Mouse (Mus musculus) adrenal gland, postnatal 14 days (tissue): ENCODE results near the gene Runx1. TPM values are rescaled to one million over a fixed set of nuclear protein-coding genes. Genes with fewer than 3 reads are reported as not detected.

Experiments
- DNase-seq: peaks from one replicate; pipeline ENCODE4 v3.0.0; 2021; ENCODE audit warnings: mixed read lengths
- total RNA-seq: library from RNA; stranded (reverse); gene quantifications from 2 replicates; pipeline ENCODE4 v1.2.3, GENCODE M21; 2021

Gene Runx1
- total RNA-seq, 1 experiment from 2014 or later: 4.7 TPM

GRCm38 (mm10) chr16:92609006-92609716 is 216.8 kb downstream of the Runx1 start:
- peak; percentile 23 for DNase-seq

- DNase-seq: no peak
These were observed 217.6 kb downstream of the Runx1 start for GRCm38 (mm10) chr16:92608180-92608960.

DNA sequence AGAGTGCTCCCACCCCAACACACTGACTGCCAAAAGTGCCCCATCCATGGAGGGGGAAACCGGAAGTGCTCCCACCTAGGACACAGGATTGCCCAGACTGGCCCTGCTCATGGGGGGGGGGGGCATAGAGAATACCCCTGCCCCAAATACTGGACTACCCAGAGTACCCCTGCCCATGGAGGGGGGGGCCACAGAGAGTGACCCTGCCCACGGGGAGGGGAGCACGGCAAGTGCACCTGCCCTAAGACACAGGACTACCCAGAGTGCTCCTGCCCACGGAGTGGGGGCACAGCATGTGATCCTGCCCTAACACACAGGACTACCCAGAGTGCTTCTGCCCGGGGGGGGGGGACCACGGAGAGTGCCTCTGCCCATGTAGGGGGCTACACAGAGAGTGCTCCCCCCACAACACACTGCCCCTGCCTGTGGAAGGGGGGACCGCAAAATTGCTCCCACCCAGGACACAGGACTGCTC is 219.4 kb downstream of the Runx1 start:
- no peak for DNase-seq

- peak; percentile 26 for DNase-seq
These were observed 220.1 kb downstream of the Runx1 start for GRCm38 (mm10) chr16:92605606-92606490.

DNA sequence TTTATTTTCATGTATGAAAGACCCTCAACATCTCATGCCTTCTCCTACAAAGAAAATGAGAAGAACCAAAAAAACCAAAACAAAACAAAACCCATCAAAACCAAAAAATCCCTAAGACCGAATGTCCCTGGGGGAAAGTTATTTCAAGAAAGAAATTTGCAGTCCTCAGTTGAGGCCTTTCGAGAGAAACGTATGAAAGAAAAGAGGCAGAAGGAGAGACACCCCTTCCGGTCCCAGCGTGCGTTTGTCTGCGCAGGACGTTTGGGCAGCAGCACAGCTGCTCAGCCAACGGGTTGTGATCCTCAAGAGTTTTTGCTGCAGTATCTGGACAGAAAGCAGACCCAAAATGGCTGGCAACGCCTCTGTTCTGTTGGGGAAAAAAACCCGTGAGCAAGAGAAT is 223.4 kb downstream of the Runx1 start:
- DNase-seq: no peak

DNA sequence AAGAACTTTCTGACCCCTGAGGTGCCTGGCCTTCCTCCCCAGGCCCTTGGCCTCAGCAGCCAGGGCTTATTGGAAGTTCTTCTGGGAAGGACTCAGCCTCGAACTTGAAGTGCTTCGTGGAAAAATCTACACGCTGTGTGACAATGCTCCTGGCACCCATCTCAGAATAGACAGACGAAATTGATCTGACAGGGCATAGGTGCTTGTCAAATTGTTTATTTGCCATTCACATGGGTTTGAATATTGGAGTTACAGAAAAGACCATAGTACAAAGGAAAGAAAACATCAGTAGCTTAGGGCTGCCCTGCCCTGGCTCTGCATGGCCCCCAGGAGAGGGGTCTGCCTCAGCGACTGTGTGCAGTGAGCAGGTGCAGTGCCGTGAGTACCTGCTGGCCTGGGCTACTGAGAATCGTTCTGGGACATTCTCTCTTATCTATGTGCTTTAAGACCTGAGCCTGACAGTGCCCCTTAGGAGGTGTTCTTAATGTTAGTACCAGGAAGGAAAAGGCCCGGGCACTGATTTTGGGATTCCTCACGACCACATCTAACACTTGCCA is 224.6 kb downstream of the Runx1 start:
- no peak for DNase-seq

GRCm38 (mm10) chr16:92599451-92599850 is 226.5 kb downstream of the Runx1 start:
- no peak for DNase-seq

- DNase-seq: no peak
These were observed 228.3 kb downstream of the Runx1 start for GRCm38 (mm10) chr16:92597655-92598054.

DNA sequence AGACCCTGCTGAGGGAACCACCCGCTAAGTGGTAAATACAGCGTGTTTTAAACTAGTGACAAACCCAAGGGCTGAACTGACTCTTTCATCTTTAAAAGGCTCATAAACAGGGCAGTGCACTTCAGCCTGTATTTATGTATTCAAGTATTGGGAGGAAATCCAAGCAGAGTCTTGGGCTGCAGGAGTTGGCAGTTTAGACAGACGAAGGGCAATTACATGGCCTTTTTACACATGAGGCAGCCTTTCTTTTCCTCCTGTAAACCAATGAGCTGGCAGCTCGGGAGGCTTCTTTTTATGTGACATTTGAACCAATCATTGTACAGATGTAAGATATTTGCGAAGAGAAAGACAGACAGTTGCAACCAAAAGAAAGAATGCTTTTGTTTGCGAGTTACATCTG is 233.7 kb downstream of the Runx1 start:
- DNase-seq: no peak

DNA sequence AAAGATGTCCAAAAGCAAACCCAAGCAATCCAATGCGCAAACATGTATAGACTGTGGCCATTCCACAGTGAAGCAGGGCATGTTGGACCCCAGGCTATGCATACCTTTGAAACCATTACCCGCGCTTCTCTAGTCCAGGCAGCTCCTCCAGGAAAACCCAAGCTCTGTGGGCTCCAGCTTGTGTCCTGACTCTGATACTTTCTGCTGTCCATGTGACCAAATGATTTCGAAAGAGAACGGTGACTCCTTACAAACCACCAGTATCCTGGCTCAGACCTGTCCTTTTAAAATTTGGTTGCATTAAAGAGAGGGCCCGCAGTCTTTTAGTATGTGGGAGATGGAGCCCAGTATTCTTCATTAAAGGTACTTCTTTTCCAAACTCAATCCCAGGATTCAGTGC is 234.2 kb downstream of the Runx1 start:
- no peak for DNase-seq

GRCm38 (mm10) chr16:92587836-92588235 is 238.1 kb downstream of the Runx1 start:
- peak; percentile 55 for DNase-seq

- DNase-seq: no peak
These were observed 244.2 kb downstream of the Runx1 start for GRCm38 (mm10) chr16:92581767-92582166.

DNA sequence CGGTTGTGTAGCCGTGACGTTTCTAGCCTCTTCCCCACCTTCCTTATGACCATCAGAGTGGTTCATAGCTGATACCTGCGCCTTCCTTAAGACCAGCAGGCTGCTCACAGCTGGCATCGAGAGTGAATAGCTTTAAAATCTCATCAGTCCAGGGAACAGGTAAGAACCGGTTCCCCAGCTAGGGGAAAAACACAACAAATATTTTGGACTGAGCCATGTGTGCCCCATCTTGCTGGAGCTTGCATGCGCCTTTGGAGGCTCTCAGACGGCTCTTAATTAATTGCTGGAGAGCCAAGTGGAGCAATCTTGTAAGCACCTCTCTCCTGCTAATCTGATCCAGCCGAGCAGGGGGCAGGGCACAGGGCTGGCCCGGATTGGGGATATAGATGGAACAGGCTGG is 245.0 kb downstream of the Runx1 start:
- no peak for DNase-seq

DNA sequence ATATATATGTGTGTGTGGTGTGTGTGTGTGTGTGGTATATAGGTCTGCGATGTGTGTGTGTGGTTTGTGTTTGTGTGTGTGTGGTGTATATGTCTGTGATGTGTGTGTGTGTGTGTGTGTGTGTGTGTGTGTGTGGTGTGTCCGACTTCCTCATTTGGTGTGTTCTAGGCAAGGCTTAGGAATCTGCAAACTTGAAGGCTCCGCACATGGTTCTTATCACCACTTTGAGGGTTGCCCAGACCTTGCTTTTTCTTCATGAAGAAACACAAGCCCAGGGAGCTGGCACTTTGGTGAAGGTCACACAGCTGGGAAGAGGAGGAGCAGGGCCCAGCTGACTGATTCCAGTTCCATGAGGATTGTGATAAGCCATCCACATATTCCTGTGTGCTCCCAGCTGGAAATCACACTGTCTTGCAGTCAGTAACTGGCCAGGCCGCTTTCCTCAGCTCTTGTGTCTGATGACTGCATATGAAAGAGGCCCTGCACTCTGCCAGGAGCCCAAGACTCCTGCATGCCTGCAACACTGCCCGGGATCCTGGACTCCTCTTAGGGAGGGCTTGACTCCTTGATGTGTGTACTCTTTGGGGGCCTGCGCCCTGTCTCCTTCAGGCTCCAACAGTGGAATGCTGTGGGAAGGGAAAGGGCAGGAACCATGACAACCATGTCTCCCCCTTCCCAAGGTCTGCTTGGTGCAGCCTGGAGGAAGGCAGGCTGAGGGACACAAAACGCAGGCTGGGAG is 246.9 kb downstream of the Runx1 start:
- DNase-seq: peak; percentile 42

GRCm38 (mm10) chr16:92577381-92577780 is 248.6 kb downstream of the Runx1 start:
- no peak for DNase-seq

- no peak for DNase-seq
These were observed 250.2 kb downstream of the Runx1 start for GRCm38 (mm10) chr16:92575792-92576191.

DNA sequence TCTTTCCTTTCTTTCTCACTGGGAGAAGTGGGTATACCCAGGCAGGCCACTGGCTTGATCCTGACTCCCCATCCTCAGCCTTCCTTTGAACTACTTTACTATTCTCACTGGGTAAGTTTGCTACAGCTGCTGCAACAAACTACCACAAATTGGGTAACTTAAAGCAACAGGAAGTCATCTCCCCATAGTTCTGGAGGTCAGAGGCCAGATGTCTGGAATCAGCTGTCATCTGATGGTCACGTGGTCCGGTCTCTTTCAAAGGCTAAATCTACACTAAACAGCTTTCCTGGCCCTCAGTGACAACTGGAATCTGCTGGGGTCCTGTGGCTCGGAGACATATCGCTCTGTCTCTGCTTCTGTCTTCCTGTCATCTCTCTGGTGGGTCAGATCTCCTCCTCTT is 252.8 kb downstream of the Runx1 start:
- no peak for DNase-seq

GRCm38 (mm10) chr16:92571246-92571645 is 254.7 kb downstream of the Runx1 start:
- no peak for DNase-seq

DNA sequence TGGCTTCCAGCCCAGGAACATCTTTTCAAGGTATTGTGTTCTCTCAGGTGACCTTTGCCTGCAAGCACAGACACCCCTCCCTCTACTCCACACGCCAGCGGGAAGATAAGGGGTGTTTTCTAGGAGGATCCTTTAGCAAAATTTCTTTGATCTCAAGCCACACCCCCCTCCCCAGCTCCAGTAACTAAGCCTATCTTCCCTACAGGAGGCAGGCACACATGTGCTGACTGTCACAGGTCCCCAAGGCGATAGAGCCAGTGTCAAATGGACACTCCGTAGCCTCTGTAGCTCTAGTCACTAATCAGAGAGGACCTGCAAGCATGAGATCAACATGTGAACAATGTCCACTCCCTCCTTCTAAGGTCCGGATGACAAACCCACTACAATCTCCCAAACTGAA is 259.8 kb downstream of the Runx1 start:
- peak; percentile 9 for DNase-seq

GRCm38 (mm10) chr16:92565708-92566107 is 260.2 kb downstream of the Runx1 start:
- DNase-seq: peak; percentile 86

- peak; percentile 18 for DNase-seq
These were observed 260.7 kb downstream of the Runx1 start for GRCm38 (mm10) chr16:92565291-92565690.

DNA sequence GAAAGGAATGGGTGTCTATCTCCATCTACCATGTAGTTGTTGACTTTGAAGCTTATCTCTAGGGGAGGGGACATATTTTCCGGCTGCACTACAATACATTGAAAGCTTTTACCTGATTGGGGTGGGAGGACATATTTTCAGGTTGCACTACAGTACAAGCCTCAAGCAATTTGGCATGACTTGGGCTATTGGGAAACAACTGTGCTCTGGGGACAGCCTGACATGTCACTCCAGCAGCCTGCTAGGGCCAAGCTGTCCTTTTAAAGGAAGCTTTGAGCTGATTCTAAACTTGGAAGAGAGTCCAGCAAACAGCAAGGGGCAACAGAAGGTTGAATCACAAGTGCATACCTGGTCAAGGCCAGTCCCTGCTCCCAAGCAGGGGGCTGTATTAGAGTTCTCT is 270.9 kb downstream of the Runx1 start:
- DNase-seq: peak; percentile 46
